Mouse (Mus musculus) R1 (cell line): ENCODE results near the gene Rnase2b.
"Not testable (repeated sequence)": the region's sequence is repeated elsewhere in the genome, so short reads cannot be mapped to it uniquely, and the experiment has no call there.

Experiments used
- DNase-seq: peaks from one replicate; pipeline ENCODE4 v3.0.0-alpha.2; 2018; ENCODE audit warnings: low read depth, low spot score

Gene Rnase2b

GRCm38 (mm10) chr14:51152249-51152870, 9.7 kb upstream of the Rnase2b start:
- no peak for DNase-seq

- DNase-seq = no peak
These were observed 5.9 kb upstream of the Rnase2b start for GRCm38 (mm10) chr14:51156056-51156735.

- DNase-seq = no peak
These were observed 5.4 kb upstream of the Rnase2b start for GRCm38 (mm10) chr14:51156736-51157068.

- DNase-seq = no peak
These were observed 5.0 kb upstream of the Rnase2b start for GRCm38 (mm10) chr14:51157072-51157471.

- DNase-seq = not testable (repeated sequence)
These were observed 1.3 kb downstream of the Rnase2b start for GRCm38 (mm10) chr14:51163323-51163722.

- DNase-seq = no peak
These were observed 3.4 kb downstream of the Rnase2b start for GRCm38 (mm10) chr14:51165435-51165834.

GRCm38 (mm10) chr14:51166068-51166467, 4.0 kb downstream of the Rnase2b start:
- no peak for DNase-seq

GRCm38 (mm10) chr14:51172095-51172865, 10.2 kb downstream of the Rnase2b start:
- peak; percentile 39 for DNase-seq

- DNase-seq = not testable (repeated sequence)
These were observed 10.9 kb downstream of the Rnase2b start for GRCm38 (mm10) chr14:51172947-51173346.

GRCm38 (mm10) chr14:51173843-51174242, 11.8 kb downstream of the Rnase2b start:
- no peak for DNase-seq

- DNase-seq = not testable (repeated sequence)
These were observed 19.0 kb downstream of the Rnase2b start for GRCm38 (mm10) chr14:51181051-51181450.

- DNase-seq = peak; percentile 92
These were observed 33.6 kb downstream of the Rnase2b start for GRCm38 (mm10) chr14:51195681-51196080.

GRCm38 (mm10) chr14:51199098-51200023, 37.3 kb downstream of the Rnase2b start, which contains the start of gene Ang2:
Gene Ang2 (minus strand): TSS chr14:51199148.
- no peak for DNase-seq

GRCm38 (mm10) chr14:51200054-51200453, 38.0 kb downstream of the Rnase2b start:
- DNase-seq = no peak

GRCm38 (mm10) chr14:51200466-51200865, 38.4 kb downstream of the Rnase2b start:
- DNase-seq = no peak

GRCm38 (mm10) chr14:51203115-51203514, 41.1 kb downstream of the Rnase2b start, which contains the start of gene Ear14:
Gene Ear14 (plus strand): TSS chr14:51203391.
- DNase-seq = no peak
